Mouse (Mus musculus) thymus, postnatal 25 days (tissue): ENCODE results near the gene Mt2.
A peak's percentile ranks its signal among the peaks of the same experiment; 100 is the strongest.
"Not testable (repeated sequence)": the region's sequence is repeated elsewhere in the genome, so short reads cannot be mapped to it uniquely, and the experiment has no call there.

Source experiments
- DNase-seq: peaks from one replicate; pipeline ENCODE4 v3.0.0; 2022

The Mt2 gene

DNA sequence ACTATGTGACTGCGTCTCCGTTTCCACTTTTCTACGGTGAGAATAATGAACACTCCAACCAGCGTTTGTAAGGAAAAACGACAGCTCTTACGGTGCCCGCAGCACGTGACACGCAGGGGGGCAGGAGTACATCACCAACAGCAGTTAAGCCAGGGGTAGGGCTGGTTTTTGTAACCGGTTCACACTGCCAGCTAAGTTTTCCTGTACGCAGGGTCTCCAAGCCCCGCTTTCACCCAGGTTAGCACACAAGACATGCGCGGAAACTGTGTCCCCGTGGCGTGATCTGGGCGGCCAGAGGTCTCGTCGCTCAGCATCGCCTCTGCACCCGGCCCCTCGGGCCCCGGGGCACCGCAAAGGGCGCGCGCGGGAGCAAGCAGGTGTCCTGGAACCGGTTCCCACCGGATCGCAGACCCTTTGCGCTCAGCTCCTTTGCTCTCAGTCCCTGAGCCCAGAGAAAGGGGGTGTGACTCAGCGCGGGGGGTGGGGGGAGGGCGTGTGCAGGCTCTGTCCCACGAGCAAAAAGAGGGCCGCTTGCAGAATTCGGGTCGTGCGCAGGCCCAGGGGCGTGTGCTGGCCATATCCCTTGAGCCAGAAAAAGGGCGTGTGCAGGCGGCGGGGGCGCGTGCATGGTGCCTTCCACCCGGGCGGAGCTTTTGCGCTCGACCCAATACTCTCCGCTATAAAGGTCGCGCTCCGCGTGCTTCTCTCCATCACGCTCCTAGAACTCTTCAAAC is at the start of gene Mt2:
TSS of gene Mt2 (plus strand) at position 590 of the 734 bp plus-strand sequence.
- DNase-seq, result no peak

DNA sequence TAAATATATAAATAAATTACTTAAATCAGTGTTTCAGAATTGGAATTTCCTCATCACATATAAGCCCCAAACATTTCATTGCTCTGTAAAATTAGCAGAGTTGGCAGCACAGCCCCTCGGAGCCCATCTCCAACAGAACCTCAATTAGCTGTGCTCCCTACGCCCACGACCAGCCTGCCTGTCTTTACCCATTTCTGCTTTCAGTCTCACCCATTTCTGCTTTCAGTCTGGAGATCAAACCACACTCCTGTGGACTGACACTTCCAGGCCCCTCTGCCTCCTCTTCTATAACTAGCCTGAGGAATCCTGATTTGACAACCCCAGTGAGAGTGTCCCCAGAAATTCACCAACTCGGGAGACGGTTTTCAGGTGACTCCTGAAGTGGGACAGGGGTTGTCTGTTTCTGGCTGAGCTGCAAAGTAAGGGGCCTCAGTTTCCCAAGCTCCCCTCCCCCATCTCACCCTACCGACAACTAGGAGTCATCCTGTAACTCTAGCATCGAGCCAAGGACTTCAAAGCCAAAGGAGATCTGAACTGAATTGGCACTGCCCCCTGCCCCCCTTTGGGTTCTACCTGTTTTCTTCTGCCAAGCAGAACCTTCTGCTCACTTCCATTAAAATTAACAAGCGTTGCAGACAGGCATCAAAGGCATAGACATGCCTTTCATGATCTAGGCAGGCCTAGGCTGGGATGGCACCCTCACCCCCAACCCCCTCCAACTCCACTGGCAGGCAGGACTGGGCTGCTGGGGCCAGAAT is 49.6 kb upstream of the Mt2 start:
- no peak for DNase-seq

DNA sequence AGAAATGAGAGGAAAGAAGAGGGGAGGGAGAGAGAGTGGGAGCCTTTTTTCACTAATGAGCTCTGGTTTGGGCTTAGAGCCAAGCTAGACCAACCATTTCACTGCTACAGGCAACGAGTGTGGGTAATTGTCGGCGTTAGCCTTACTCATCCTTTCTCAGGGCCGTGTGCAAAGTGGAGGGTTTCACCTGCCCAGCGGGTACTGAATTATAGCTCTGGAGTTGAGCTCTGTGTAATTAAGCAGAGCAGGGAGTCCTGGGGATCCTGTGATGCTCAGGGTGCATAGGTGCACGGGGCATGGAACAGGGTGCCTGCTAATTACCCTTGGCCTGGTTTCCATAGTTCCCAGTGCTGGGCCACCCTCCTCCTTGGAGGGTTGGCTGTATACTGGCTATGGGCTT is 44.8 kb upstream of the Mt2 start:
- DNase-seq, result no peak

DNA sequence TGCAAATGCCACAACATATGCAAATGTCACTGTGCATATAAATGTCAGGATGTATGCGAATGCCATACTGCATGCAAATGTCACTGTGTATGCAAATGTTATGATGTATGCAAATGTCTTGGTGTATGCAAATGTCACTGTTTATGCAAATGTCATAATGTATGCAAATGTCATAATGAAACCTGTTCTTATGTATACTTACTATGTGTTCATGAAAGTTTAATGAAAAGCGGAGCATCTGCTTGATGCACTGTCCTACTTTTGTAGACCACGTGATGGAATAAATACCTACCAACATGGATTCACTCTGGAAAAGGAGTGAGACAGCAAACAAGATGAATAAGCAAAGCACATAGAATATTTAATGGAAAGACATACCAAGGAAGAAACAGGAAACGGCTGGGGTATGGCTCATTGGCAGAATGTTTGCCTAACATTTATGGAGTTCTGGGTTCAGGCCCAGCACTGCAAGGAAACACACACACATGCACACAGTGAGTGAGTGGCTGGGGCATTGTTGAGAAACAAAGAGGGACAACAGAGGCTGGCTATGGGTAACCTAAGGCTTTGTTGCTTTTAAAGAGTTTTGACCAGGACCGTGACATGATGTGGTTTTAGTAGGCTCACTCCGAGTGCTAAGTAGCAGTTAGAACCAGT is 43.2 kb upstream of the Mt2 start:
- DNase-seq, result no peak

DNA sequence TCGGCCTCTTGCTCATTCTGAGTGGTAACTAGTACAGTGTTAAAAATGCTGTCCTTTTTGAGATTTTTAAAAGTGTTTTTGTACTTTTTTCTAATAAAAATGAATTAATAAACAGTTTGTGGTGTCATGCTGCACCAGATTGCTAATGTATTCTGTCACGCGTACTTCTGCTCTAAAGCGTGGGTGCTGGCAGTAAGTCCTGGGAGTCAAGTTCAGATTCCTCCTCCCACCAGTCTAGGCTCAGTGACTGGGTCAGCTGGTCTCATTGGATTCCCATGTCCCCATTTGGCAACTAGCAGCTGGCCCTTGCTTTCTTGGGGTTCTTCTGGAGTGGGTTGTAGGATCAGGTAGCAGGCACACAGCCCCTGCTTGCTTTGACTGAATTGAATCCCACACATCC is 42.3 kb upstream of the Mt2 start:
- DNase-seq, result no peak

DNA sequence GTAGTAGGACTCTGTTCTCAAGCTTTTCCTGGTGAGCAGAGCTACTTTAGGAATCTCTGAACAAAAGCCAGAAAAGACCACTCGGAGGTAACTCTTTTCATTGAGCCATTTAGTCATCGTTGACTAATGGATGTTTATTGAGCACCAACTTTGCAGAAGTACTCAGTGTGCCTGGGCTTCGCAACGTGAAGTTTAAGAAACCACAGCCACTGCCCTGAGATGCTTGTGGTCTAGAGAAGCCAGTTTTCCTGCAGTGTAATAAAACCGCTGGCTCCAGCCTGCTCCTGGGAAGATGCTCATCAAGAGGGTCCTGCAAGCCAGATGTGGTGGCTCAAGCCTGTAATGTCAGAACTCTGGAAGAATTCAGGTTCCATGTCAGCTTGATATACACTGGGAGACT is 40.4 kb upstream of the Mt2 start:
- no peak for DNase-seq

DNA sequence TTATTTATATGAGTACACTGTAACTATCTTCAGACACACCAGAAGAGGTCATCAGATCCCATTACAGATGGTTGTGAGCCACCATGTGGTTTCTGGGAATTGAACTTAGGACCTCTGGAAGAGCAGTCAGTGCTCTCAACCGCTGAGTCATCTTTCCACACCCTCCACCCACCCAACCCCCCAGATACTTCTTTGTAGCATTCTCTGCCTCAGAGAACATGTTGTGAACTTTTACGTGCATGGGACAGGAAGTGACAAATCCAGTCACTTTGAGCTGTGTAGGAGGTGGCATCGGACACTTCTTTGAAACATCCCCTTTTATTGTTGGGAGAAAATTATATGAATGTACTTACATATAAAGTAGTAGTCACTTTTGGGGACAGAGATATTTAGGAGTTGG is 37.9 kb upstream of the Mt2 start:
- DNase-seq, result not testable (repeated sequence)

DNA sequence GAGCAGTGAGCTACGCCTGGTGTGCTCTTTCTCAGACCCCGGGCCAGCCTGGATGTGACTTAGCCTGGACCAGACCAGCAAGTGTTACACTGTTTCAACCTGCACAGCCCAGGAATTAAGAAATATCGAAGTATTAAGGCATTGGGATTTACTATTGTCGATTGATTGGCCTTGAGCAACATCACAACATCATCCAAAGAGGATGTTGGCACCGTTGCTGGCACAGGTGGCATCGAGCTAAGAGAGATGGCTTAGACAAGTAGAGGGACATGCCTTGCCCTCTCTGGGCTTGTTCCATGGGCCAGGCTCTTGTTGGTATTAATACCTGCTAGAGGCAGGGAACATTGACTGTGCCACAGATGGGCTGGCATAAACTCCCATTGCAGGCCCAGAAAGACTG is 36.9 kb upstream of the Mt2 start:
- no peak for DNase-seq

DNA sequence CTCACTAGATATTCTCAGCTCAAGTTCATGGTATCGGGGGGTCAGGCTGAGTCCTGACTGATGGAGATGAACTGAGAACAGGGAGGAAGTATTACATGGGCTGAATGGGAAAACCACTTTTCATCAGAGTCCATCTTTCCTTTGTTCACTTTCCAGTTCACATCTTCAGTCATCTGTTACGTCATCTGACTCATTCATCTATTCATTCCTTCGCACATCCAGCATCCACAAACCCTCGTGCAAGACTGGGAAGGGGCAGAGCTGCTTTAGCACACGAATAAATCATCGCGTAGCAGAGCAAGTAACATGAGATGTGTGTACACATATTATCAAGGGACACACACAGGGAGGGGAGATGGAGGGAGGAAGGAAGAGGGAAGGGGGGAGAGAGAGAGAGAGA is 36.3 kb upstream of the Mt2 start:
- no peak for DNase-seq

DNA sequence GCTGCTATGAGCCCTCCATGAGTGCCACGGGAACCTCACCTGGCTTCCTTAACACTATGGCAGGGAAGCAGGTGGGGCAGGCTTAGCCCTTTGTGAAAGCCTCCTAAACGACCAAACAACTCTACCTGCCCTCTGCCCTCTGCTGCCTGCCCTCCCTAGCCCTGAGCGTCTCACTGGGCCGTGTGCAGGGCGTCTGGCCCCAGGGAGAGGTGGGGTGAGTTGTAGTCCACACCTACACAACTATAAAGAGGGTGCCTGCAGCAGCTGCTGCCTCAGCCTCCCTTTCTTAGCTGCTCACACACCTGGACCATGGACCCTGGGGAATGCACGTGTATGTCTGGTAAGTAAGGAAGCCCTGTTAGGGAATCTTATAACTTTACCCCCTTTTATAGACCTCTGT is 35.5 kb upstream of the Mt2 start, which contains the start of gene Mt4:
TSS of gene Mt4 (plus strand) at position 265 of the 400 bp plus-strand sequence.
- DNase-seq, result no peak

DNA sequence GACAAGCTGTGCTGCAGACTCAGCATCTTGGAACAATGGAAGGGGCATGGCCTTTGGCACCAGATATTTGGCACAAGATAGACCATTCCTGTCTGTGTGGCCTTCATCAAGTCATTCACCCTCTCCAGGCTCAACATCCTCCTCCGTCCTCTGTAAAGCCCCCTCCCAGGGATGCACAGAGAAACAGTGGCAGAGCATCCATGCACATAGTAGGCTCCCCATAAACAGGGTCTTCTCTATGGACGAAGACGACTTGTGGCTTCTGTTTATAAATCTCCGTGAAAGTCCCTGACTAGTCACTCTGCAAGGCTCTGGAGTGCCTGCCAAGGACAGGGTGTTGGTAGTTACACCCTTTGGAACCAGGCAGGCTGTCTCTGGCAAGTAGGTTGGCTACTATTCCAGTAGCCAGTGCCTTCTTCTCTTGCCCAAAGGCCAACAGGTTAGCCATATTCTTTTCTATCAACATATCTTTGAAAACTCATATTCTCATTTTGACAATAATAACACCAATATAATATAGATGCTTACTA is 32.1 kb upstream of the Mt2 start:
- DNase-seq, result no peak

DNA sequence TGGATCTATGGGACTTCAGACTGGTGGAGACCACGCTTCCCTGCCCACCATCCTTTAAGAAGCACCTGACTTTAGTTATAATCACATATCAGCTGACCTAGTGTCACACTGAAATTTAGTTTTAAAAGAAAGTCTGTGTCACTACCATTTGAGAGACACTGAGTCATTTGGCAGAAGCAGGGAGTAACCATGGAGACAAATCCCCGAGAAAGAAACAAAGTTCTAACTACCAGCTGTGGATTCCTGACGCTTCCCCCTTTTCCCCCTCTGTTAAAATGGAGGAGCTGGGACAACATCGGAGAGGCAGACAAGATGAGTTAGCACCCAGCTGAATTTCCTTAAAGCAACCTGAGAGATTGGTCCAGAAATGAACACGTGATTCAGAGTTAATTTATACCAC is 24.2 kb upstream of the Mt2 start:
- no peak for DNase-seq

DNA sequence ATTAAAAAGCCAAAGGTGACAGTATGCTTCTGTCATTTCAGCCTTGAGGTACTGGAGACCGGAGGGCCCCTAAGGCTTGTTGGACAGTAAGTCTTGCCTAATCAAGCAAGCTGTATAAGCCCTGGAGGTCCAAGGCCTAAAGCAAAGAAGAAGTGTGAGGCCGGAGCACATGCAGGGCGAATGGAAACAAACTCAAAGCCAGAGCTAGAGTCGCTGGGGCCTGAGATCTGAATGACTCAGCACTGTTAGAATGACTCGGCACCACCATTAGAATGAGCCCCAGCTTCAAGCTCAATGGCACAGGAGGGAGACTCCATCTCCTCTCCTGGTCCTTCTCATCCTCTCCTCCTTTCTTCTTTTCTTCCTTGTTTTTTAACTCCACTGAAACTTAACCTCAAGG is 21.5 kb upstream of the Mt2 start:
- no peak for DNase-seq

DNA sequence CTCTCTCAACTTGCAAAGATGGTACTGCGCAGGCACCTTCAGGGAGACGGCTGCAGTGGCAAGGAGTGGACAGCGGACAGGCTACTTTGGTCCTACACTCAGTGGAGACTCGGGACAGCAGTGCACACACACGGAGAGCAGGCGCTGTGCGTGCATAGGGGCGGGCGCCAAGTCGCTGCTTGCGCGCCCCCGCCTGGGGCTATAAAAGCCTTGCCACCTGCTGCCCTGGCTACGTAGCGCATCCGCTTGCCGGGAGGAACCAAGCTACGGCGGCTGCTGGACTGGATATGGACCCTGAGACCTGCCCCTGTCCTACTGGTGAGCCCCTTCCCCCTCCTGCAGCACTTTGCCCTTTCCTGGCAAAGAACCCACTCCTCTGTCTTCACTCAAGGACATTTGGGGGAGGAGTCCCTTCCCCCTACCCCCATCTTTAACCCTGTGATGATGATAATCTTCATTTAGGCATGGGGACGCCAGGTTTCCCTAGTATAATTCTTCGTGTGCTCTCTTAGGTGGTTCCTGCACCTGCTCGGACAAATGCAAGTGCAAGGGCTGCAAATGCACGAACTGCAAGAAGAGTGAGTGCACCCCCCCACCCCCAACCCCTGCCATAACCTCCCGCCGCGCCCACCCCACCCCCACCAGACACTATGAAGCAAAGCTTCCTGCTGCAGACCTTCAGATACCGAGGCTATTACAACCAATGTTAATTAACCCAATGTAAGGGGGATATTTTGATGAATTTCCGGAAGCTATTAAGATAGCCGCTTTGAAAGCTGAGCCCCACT is 19.8 kb upstream of the Mt2 start, which contains the start of gene Mt3:
TSS of gene Mt3 (plus strand) at position 95 of the 788 bp plus-strand sequence.
- peak; percentile 21 for DNase-seq

DNA sequence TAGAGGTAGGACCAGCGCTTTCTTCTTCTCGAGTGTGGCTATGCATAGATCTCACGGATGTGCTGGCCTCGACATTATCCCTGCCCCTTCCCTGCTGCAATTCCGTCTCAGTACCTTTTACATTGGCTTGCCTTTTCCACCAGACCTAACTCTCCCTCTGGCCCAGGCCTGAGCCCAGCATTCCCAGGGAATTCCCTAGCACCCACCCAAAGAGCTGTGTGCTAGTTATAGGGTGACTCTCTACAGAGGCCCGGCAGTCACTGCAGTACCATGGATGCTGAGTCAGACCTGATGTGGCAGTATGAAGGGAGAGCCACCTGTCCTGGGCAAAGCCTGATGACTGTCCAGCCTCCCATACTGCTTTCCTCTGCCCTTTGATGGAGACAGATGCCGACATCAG is 19.0 kb upstream of the Mt2 start:
- DNase-seq, result no peak

DNA sequence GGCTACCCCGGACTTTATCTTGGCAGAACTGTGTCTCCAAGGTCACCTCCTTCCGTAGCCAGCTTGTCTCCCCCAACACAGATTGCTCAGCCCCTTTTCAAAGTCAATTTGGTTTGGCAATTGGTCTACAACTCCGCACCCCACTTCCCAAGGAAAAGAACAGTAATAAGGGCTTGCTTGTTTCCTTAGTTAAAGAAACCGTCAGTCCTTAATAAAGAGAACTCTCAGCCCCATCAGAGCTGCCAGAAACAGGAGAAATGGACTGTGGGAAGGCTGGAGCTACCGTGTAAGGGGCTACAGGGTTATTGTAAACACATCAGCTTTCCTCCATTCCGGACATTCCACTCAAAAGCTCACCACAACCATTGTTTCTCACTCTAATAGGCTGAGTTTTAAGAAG is 17.9 kb upstream of the Mt2 start:
- DNase-seq, result no peak

DNA sequence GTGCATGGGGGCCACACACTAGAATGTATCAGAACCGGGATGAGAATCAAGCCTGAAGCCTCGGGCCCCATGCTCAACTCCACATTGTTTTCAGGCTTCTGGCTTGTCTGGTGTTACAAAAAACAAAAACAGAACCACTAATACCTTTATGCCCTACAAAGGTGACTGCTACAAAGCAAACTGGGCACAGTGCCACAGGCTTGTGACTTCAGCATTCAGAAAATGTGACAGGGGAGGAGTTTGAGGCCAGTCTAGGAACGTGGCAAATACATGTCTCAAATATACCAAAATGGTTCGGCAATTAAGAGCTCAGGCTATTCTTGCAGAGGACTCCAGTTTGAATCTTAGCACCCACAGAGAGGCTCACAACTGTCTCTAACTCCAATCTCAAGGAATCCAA is 16.4 kb upstream of the Mt2 start:
- DNase-seq, result no peak

DNA sequence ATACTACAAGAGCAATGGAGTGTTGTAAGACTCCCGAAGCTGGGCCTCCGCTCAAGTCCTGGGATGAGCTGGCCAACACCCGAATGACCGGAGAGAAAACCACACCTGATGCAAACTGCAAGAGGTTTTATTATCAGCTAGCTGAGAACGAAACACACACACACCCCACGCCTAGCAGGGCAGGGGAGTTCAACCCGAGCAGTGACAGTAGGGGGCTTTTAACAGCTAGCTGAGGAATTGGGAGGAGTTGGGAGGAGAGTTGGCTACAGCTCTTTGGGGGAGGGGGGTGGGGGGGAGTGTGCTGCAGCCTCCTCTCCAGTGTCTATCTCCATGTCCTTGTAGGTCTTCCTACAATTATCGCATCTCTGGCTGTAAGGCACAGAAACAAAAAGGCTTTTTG is 6.7 kb upstream of the Mt2 start:
- DNase-seq, result not testable (repeated sequence)

DNA sequence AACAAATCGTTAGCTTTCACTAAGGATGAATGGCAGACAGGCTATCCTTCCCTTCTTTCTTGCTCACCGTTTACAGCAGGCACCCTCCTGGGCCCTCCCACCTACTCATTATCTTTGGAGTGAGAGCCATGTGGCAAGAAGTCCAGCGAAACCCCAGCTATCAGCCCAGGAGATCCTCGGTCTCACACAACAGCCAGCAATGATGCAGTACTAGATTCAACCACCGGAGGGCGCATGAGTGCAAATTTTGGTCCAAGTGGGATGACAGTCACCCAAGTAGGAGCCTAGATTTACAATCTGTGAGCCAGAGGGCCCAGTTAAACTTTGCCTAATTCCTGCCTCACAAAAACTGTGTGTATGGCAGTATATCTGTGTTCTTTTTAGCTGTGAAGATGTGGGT is 5.2 kb upstream of the Mt2 start:
- peak; percentile 81 for DNase-seq

DNA sequence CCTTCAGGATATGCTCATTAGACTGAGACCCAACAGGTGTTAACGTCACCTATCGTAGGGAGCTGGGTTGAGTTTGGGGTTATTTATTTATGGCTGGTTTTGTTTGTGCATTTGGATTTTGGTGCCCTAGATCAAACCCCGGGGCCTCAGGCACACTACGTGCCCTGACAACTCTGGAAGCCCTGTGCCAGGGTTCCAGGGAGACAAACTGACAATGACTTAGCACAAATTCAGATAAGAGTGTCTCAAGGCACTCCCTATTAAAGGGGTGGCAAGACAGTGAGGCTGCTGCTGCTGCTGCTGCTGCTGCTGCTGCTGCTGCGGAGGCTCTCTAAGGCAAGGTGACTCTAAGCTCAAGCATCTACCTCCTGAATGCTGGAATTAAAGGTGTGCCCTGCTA is 2.9 kb upstream of the Mt2 start:
- no peak for DNase-seq

DNA sequence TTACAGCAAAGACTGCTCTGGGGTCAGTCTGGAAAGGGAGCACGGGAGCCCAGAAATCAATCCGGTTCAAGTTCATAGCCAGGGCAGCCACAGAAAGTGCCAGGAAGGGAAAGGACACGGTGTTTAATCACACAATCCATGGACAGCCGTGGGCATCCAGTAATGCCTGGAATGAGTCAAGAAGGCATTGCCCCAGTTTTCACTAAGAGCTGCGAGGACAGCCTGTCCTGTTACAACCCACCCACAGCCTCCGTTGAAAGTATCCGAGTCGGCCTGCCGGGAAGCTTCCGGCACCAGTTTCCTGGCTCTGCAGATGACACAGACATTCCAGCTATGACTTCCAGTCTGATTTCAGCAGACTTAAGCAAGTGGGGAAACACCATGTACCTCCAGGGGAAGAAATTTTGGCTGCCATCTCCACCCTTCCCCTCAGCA is 1.1 kb upstream of the Mt2 start:
- no peak for DNase-seq

DNA sequence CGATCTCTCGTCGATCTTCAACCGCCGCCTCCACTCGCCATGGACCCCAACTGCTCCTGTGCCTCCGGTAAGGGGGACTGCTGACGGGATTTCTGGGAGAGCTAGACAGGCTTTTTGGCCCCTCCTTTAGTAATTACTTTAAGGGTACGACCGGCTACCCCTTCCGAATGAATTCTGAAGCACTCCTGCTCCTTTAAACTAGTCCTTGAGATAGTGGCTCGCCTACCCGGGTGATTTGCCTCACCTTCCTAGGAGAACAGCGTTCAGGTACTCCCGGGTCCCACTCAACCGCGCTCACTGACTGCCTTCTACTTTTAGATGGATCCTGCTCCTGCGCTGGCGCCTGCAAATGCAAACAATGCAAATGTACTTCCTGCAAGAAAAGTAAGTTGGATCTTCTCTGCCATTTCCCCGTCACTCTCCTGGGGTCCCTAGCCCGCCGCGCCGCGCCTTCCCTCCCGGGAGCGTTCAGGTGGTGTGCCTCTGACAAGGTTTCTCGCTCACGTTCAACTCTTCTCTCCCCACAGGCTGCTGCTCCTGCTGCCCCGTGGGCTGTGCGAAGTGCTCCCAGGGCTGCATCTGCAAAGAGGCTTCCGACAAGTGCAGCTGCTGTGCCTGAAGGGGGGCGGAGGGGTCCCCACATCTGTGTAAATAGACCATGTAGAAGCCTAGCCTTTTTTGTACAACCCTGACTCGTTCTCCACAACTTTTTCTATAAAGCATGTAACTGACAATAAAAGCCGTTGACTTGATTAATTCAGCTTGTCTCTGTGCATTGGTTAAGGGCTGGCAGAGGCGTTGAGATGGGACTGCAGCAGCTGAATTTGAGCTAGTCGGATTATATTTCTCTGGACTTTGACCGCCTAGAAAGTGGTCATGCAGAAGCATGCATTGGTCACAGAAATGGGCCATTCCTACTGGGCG is 607 bp downstream of the Mt2 start:
- peak; percentile 30 for DNase-seq
